Mouse (Mus musculus) neural tube, embryonic 12.5 days (tissue): Measurements from ENCODE around the gene Tmem119. TPM values are rescaled to one million over a fixed set of nuclear protein-coding genes. Genes with fewer than 3 reads are reported as not detected.
"Not testable (repeated sequence)": the region's sequence is repeated elsewhere in the genome, so short reads cannot be mapped to it uniquely, and the experiment has no call there.

Source experiments
- ATAC-seq: fragments of 200-750 bp; cut with Nextera tagmentation; 2 replicates; pipeline ENCODE4 v1.8.0; 2017; ENCODE audit warnings: low read depth, mild to moderate bottlenecking, moderate TSS enrichment, moderate library complexity; ENCODE audit not compliant: low FRiP score
- H3K27ac ChIP-seq: fragments of 300-500 bp; sonication (generic); 2 replicates; pipeline ENCODE4 v1.5.1; 2016
- H3K27me3 ChIP-seq: fragments of 300-500 bp; sonication (generic); replicated peaks from 2 replicates; pipeline ENCODE4 v1.6.1; 2016; ENCODE audit warnings: mild to moderate bottlenecking
- H3K36me3 ChIP-seq: fragments of 300-500 bp; sonication (generic); 2 replicates; pipeline ENCODE4 v1.6.1; 2016; ENCODE audit warnings: mild to moderate bottlenecking
- H3K4me1 ChIP-seq: fragments of 300-500 bp; sonication (generic); 2 replicates; pipeline ENCODE4 v1.6.1; 2016
- H3K4me2 ChIP-seq: fragments of 300-500 bp; sonication (generic); replicated peaks from 2 replicates; pipeline ENCODE4 v1.6.1; 2016; ENCODE audit warnings: mild to moderate bottlenecking
- H3K4me3 ChIP-seq: fragments of 300-500 bp; sonication (generic); 2 replicates; pipeline ENCODE4 v1.5.1; 2016
- H3K9ac ChIP-seq: fragments of 300-500 bp; sonication (generic); 2 replicates; pipeline ENCODE4 v1.6.1; 2016; ENCODE audit warnings: mild to moderate bottlenecking
- H3K9me3 ChIP-seq: fragments of 300-500 bp; sonication (generic); 2 replicates; pipeline ENCODE4 v1.6.1; 2016; ENCODE audit warnings: mild to moderate bottlenecking
- WGBS: fragments of 180-500 bp; shearing (Covaris S2); methylation state at CpG from one replicate; pipeline ENCODE4 v1.1.7; 2016; 5-methylcytosine and 5-hydroxymethylcytosine counted together
- polyA plus RNA-seq: library from polyadenylated mRNA; unstranded; fragments of >200 nt; fragmentation: Nextera tagmentation; extraction: Ambion mirVana; gene quantifications from 2 replicates; pipeline ENCODE4 v1.2.1, GENCODE M21; 2016

Gene Tmem119
- polyA plus RNA-seq, 1 experiment from 2014 or later, result 39.3 TPM

DNA sequence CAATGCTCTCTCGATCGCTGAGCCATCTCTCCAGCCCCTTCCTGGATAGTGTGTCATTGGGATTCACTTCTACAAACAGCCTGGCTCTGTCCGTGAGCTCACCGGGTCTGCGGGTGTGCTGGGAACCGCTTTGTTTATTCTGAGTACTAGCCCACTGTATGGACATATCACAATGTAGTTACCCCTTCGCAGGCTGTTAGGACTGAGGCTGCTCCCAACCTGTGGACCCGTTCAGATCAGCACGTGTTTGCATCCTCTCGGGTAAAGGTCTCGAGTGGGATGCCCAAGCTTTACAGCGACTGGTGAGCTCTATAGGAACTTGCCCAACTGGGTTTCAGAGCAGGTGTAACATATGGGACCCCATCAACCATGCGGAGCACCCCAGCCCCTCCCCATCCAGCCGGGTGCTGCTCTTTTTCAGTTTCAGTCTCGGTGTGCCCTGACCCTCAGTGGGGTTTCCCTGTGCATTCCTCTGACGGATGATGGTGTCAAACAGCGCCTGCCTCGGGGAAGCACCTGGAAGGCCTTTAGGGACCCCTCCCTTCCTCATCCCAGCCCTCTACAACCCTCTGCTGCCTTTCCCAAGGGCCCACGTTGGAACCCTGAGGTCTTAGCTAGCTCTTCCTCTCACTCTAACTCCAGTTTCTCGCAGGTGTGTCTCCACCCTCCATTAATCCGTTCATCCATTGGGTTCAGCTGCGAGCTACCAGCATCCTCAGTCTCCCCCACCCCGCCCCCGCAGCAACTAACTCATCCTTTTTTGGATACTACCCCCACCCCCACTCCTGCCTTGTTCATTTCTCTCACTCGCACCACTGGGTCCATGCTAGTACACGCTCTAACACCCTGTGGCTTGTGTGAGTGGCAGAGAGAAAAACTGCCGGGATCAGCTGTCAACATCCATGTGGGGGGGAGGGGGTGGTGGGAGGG lies 14.1 kb upstream of the Tmem119 start:
- 41% methylated on average over 27 of the region's 27 CpGs for WGBS
- H3K36me3 ChIP-seq, result no peaks in the 10 kb centered on the region

GRCm38 (mm10) chr5:113813608-113814007 lies 13.3 kb upstream of the Tmem119 start:
- Histone ChIP-seq H3K4me2 (no peak overlapping the region), H3K9me3 (no peaks in the 10 kb centered on the region), H3K4me1 (no peaks in the 10 kb centered on the region), H3K36me3 (no peaks in the 10 kb centered on the region), H3K27ac (no peak overlapping the region), H3K27me3 (no peaks in the 10 kb centered on the region), H3K9ac (no peak overlapping the region), H3K4me3 (no peak overlapping the region)
- ATAC-seq, result no peak
- WGBS, result 22% methylated on average over 9 of the region's 9 CpGs

More for the DNA sequence above, 14.1 kb upstream of the Tmem119 start:
- Histone ChIP-seq H3K4me2 (no peak overlapping the region), H3K27ac (no peak overlapping the region), H3K9ac (no peak overlapping the region), H3K4me3 (no peak overlapping the region), H3K4me1 (no peaks in the 10 kb centered on the region), H3K27me3 (no peaks in the 10 kb centered on the region), H3K9me3 (no peaks in the 10 kb centered on the region)
- no peak for ATAC-seq

DNA sequence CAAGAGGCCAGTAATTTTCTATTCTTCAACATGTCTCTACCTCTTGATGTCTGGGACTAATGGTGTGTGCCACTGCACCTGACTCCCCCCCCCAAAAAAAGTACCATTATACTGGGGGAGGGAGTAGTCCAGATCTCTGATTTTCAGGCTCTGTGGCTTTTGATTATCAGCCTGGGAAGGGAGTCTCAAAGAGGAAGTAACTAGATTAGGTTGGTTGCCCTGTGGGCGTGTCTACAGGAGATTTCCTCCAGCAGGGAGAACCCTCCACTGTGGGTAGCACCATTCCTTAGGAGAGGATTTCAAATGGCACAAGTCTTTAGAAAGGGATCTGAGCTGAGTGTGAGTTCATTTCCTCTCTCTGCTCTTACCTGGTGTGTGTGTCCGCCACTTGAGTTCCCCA lies 12.3 kb upstream of the Tmem119 start:
- Histone ChIP-seq H3K36me3 (no peaks in the 10 kb centered on the region), H3K4me3 (no peak overlapping the region), H3K9me3 (no peaks in the 10 kb centered on the region), H3K9ac (no peak overlapping the region), H3K4me2 (no peak overlapping the region), H3K4me1 (no peaks in the 10 kb centered on the region), H3K27ac (no peak overlapping the region), H3K27me3 (no peaks in the 10 kb centered on the region)
- no peak for ATAC-seq
- WGBS, result 94% methylated on average over 2 of the region's 2 CpGs

DNA sequence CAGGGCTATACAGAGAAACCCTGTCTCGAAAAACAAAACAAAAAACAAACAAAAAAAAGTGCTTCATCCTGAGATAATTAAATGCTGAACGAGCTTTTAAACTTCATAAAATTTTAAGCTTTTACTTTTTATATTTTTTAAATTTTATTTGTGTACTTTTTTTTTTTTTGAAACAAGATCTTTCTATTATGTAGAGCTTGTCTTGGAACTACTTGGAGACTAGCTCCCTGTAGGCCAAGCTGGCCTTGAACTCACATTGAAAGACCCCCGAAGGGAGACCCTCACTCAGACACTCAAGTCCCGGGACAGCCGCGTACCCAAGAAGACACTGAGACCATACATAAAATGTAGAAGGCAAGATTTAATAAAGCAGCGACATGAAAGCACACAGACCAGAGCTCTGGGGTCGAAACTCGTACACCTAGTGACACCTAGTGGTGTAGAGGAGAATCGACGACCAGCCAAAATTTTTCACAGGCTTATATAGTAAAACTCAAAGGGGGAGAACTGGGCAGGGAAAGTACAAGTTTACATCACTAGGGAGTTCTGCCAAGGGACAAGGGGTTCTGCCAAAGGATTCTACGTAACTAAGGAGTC lies 11.6 kb upstream of the Tmem119 start:
- H3K36me3 ChIP-seq, H3K4me2 ChIP-seq, ATAC-seq, H3K27ac ChIP-seq, H3K4me3 ChIP-seq, H3K9ac ChIP-seq, H3K27me3 ChIP-seq, H3K4me1 ChIP-seq, H3K9me3 ChIP-seq: not testable (repeated sequence)
- 24% methylated on average over 11 of the region's 12 CpGs for WGBS

DNA sequence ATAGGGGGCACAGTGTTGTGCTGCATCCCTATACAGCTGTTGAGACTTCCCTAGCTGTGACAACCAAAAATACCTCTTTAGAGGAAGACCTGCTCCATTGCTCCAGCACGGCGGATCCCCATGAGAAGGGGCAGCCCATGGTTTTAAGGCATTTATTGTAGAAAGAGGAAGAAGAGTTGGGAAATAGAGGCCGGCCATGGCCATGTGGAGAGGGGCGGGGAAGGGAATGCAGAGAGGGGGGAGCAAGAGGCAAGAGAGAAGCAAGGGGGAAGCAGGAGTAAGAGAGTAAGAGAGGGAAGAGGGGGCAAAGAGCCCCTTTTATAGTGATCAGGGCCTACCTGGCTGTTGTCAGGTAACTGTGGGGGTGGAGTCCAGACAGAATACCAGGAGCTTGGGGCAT lies 9.8 kb upstream of the Tmem119 start:
- no peaks in the 10 kb centered on the region for H3K36me3 ChIP-seq
- no peak overlapping the region for H3K4me2 ChIP-seq
- ATAC-seq, result no peak
- H3K9ac ChIP-seq, result no peak overlapping the region
- H3K4me3 ChIP-seq, result no peak overlapping the region
- WGBS, result 89% methylated on average over 4 of the region's 4 CpGs
- no peaks in the 10 kb centered on the region for H3K4me1 ChIP-seq
- no peak overlapping the region for H3K27ac ChIP-seq
- no peaks in the 10 kb centered on the region for H3K9me3 ChIP-seq
- no peaks in the 10 kb centered on the region for H3K27me3 ChIP-seq

GRCm38 (mm10) chr5:113808177-113808576 lies 7.9 kb upstream of the Tmem119 start:
- 82% methylated on average over 2 of the region's 2 CpGs for WGBS
- H3K4me3 ChIP-seq, result no peak overlapping the region
- H3K27me3 ChIP-seq, result no peaks in the 10 kb centered on the region
- no peak overlapping the region for H3K9ac ChIP-seq
- H3K4me2 ChIP-seq, result no peak overlapping the region
- H3K36me3 ChIP-seq, result no peaks in the 10 kb centered on the region
- no peak overlapping the region for H3K27ac ChIP-seq
- no peaks in the 10 kb centered on the region for H3K4me1 ChIP-seq
- no peaks in the 10 kb centered on the region for H3K9me3 ChIP-seq
- ATAC-seq, result no peak

DNA sequence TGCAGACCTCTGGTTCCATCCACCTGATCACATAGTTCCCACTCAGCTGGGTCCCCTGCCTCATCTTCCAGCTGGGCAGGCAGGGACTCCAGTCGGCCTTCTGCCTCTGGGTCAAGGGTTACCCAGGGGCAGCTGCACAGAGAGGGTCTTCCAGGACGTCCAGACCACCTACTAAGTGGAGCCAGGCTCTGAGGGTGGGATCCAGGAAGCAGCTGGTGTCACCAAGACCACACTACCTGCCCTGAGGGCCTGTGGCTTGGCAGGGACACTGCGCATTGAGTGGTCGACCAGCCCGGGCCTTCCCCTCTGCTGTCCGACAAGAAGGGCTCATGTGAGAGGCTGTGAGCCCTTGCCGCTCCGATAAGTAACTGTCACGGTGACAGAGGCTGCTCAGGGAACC lies 7.4 kb upstream of the Tmem119 start:
- no peak overlapping the region for H3K27ac ChIP-seq
- ATAC-seq, result no peak
- H3K4me3 ChIP-seq, result no peak overlapping the region
- no peak overlapping the region for H3K9ac ChIP-seq
- no peaks in the 10 kb centered on the region for H3K4me1 ChIP-seq
- H3K36me3 ChIP-seq, result no peaks in the 10 kb centered on the region
- no peaks in the 10 kb centered on the region for H3K9me3 ChIP-seq
- H3K4me2 ChIP-seq, result no peak overlapping the region
- H3K27me3 ChIP-seq, result no peaks in the 10 kb centered on the region
- WGBS, result 55% methylated on average over 9 of the region's 9 CpGs

GRCm38 (mm10) chr5:113806414-113806813 lies 6.1 kb upstream of the Tmem119 start:
- 31% methylated on average over 10 of the region's 10 CpGs for WGBS
- Histone ChIP-seq H3K4me1 (no peaks in the 10 kb centered on the region), H3K4me2 (no peak overlapping the region), H3K9me3 (no peaks in the 10 kb centered on the region), H3K9ac (no peak overlapping the region), H3K27me3 (no peaks in the 10 kb centered on the region), H3K27ac (no peak overlapping the region), H3K4me3 (no peak overlapping the region), H3K36me3 (no peaks in the 10 kb centered on the region)
- no peak for ATAC-seq

DNA sequence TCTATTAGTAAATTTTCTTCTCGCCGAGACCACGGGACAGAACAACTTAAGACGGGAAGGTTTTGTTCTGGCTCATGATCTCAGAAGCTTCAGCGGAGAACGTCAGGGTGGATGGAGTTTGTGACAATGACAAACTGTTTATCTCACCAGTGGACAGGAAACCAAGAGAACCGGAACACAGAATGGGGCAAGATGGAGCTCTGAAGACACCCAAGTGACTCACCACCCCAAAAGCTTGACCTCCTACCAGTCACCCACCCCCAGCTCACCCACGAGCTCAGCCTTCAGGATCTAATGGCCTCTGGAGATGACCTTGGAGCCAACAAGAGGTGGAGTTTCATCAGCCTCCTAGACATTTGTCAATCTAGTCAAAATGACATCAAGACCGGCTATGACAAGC lies 5.0 kb upstream of the Tmem119 start:
- no peak for ATAC-seq
- Histone ChIP-seq H3K27ac (no peak overlapping the region), H3K27me3 (no peaks in the 10 kb centered on the region), H3K9ac (no peak overlapping the region), H3K4me2 (no peak overlapping the region), H3K4me3 (no peak overlapping the region), H3K9me3 (no peaks in the 10 kb centered on the region), H3K36me3 (no peaks in the 10 kb centered on the region), H3K4me1 (peaks cover 6% of the 10 kb centered on the region)
- 86% methylated on average over 9 of the region's 9 CpGs for WGBS

DNA sequence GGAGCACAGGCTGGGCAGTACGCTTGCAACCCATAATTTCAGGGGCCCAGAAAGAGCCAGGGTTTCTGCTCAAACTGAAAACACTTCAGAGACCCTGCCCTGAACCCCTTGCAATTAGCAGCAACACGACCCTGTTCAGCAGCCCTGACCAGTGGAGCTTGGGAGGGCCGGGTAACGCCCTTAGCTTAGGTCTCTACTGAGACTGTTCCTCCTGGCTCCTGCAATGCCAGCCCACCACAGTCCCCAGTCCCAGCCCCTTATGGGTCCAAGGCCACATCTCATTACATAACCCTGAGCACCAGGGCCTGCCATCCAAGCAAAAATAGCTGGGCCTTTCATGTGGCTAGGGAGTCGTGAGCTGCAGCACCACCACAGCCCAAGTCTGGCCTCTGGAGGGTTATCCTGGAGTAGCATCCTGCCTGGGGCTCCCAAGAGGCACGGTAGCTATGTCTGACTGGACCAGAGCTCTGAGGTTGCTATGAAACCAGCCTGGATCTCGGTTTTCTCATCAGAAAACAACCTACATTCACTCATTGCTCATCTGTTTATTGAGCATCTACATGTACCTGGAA lies 4.2 kb upstream of the Tmem119 start:
- no peak for ATAC-seq
- H3K9ac ChIP-seq, result no peak overlapping the region
- 57% methylated on average over 7 of the region's 7 CpGs for WGBS
- H3K4me2 ChIP-seq, result no peak overlapping the region
- no peak overlapping the region for H3K27ac ChIP-seq
- no peaks in the 10 kb centered on the region for H3K36me3 ChIP-seq
- peaks cover 14% of the 10 kb centered on the region for H3K4me1 ChIP-seq
- no peak overlapping the region for H3K4me3 ChIP-seq
- no peaks in the 10 kb centered on the region for H3K9me3 ChIP-seq
- H3K27me3 ChIP-seq, result no peaks in the 10 kb centered on the region

DNA sequence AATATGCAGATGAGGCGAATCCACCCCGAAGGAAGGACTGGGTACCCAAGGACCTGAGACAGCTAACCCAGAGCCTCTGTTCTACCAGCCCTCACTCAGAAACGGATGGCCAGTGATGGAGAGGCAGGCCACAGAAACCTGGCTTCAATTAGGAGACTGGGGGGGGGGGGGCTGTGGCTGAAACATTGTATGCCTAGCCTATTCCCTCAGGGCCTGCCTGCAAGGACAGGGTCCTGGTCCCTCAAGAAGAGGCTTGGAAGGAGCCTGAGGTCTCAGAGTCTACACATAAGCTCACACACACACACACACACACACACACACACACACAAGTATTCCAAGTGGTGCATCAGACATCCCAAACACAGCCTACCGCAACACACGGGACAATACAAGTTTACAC lies 625 bp downstream of the Tmem119 start:
- Histone ChIP-seq H3K4me3 (peak overlapping the region; percentile 20), H3K9ac (peak overlapping the region; percentile 43; the same call in 1 of the 2 replicates), H3K27ac (peak overlapping the region; percentile 46; the same call in 1 of the 2 replicates), H3K4me2 (peak overlapping the region; percentile 44), H3K4me1 (peaks cover 34% of the 10 kb centered on the region), H3K27me3 (0 out of 2 replicates have a peak, but pooled peaks cover 5% of the 10 kb centered on the region), H3K9me3 (no peaks in the 10 kb centered on the region), H3K36me3 (no peaks in the 10 kb centered on the region)
- WGBS, result 32% methylated on average over 5 of the region's 5 CpGs
- ATAC-seq, result no peak

GRCm38 (mm10) chr5:113798525-113798924 lies 1.8 kb downstream of the Tmem119 start:
- no peak overlapping the region for H3K9ac ChIP-seq
- peak overlapping the region; percentile 44 for H3K4me2 ChIP-seq
- 82% methylated on average over 9 of the region's 9 CpGs for WGBS
- no peaks in the 10 kb centered on the region for H3K9me3 ChIP-seq
- no peak overlapping the region for H3K27ac ChIP-seq
- no peak for ATAC-seq
- H3K4me3 ChIP-seq, result no peak overlapping the region
- H3K36me3 ChIP-seq, result no peaks in the 10 kb centered on the region
- H3K4me1 ChIP-seq, result peaks cover 34% of the 10 kb centered on the region
- 0 out of 2 replicates have a peak, but pooled peaks cover 5% of the 10 kb centered on the region for H3K27me3 ChIP-seq
